Mouse (Mus musculus) MEL (cell line): ENCODE measurements around the gene Tex26. TPM values are rescaled to one million over a fixed set of nuclear protein-coding genes. Genes with fewer than 3 reads are reported as not detected.

Experiments
- DNase-seq: peaks from one replicate; pipeline ENCODE4 v3.0.0; 2011; ENCODE audit warnings: low read depth, low spot score
- H3K27ac ChIP-seq: 2 replicates; pipeline ENCODE4 v1.5.1; 2012; ENCODE audit warnings: low read depth, mild to moderate bottlenecking, control low read depth, low read length, moderate library complexity; ENCODE audit not compliant: control insufficient read depth
- H3K27me3 ChIP-seq, 2 experiments: fragments of 150-350 bp in 1 of 2; sonication (generic) in 1 of 2; 2 replicates each; pipeline ENCODE4 v1.6.1; 2012; ENCODE audit warnings: low read length in 2 of 2, mild to moderate bottlenecking in 2 of 2, improper control_type of control experiment in 1 of 2, moderate library complexity in 1 of 2; ENCODE audit not compliant: insufficient read depth in 2 of 2, control insufficient read depth in 1 of 2
- H3K36me3 ChIP-seq, 2 experiments: 2 replicates each; pipeline ENCODE4 v1.6.1; 2012 to 2014; ENCODE audit warnings: low read length in 2 of 2, improper control_type of control experiment in 1 of 2, inconsistent platforms in 1 of 2, mild to moderate bottlenecking in 1 of 2; ENCODE audit not compliant: insufficient read depth in 2 of 2, control insufficient read depth in 1 of 2
- H3K4me1 ChIP-seq, 2 experiments: fragments of 150-350 bp in 1 of 2; sonication (generic) in 1 of 2; 2 replicates each; pipeline ENCODE4 v1.6.1; 2012; ENCODE audit warnings: low read length in 2 of 2, improper control_type of control experiment in 1 of 2, mild to moderate bottlenecking in 1 of 2; ENCODE audit not compliant: insufficient read depth in 2 of 2, control insufficient read depth in 1 of 2
- H3K4me3 ChIP-seq, 2 experiments: fragments of 150-350 bp in 1 of 2; sonication (generic) in 1 of 2; 2 replicates each; pipeline ENCODE4 v1.5.1; 2012; ENCODE audit warnings: low read depth in 2 of 2, low read length in 2 of 2, mild to moderate bottlenecking in 2 of 2, moderate library complexity in 2 of 2, control low read depth in 1 of 2, improper control_type of control experiment in 1 of 2; ENCODE audit not compliant: control insufficient read depth in 1 of 2, insufficient read depth in 1 of 2
- H3K79me2 ChIP-seq: 2 replicates; pipeline ENCODE4 v1.6.1; 2012; ENCODE audit warnings: mild to moderate bottlenecking, low read length, moderate library complexity; ENCODE audit not compliant: control insufficient read depth, poor library complexity, insufficient read depth
- H3K9ac ChIP-seq: 2 replicates; pipeline ENCODE4 v1.6.1; 2012; ENCODE audit warnings: low read depth, mild to moderate bottlenecking, control low read depth, low read length, moderate library complexity; ENCODE audit not compliant: control insufficient read depth, poor library complexity, severe bottlenecking
- H3K9me3 ChIP-seq: fragments of 150-350 bp; sonication (generic); replicated peaks from 2 replicates; pipeline ENCODE4 v1.6.1; 2012; ENCODE audit warnings: mild to moderate bottlenecking, low read length, improper control_type of control experiment, moderate library complexity; ENCODE audit not compliant: insufficient read depth
- CTCF ChIP-seq, 3 experiments: IDR thresholded peaks in 2 of 3; conservative IDR thresholded peaks in 1 of 3; 2 replicates each; pipeline ENCODE4 v1.5.1; 2011 to 2012; ENCODE audit warnings: low read length in 3 of 3, low read depth in 2 of 3, mild to moderate bottlenecking in 2 of 3, improper control_type of control experiment in 1 of 3, inconsistent platforms in 1 of 3, mixed read lengths in 1 of 3, moderate library complexity in 1 of 3; ENCODE audit not compliant: control insufficient read depth in 1 of 3, insufficient read depth in 1 of 3, poor library complexity in 1 of 3, severe bottlenecking in 1 of 3
- HCFC1 ChIP-seq: IDR thresholded peaks from 2 replicates; pipeline ENCODE4 v1.6.1; 2012; ENCODE audit warnings: low read depth, mild to moderate bottlenecking, inconsistent platforms, low read length, improper control_type of control experiment, moderate library complexity
- MYB ChIP-seq: IDR thresholded peaks from 2 replicates; pipeline ENCODE4 v1.6.1; 2011; ENCODE audit warnings: mild to moderate bottlenecking, low read depth, low read length, improper control_type of control experiment
- POLR2A ChIP-seq, 2 experiments: IDR thresholded peaks; 2 replicates each; pipeline ENCODE4 v1.6.1; 2011 to 2012; ENCODE audit warnings: low read length in 2 of 2, mild to moderate bottlenecking in 2 of 2, control low read depth in 1 of 2, improper control_type of control experiment in 1 of 2, low read depth in 1 of 2, moderate library complexity in 1 of 2; ENCODE audit not compliant: control insufficient read depth in 1 of 2, insufficient read depth in 1 of 2, poor library complexity in 1 of 2
- POLR2AphosphoS5 ChIP-seq: IDR thresholded peaks from 2 replicates; pipeline ENCODE4 v1.6.1; 2012; ENCODE audit warnings: low read depth, borderline replicate concordance, mild to moderate bottlenecking, inconsistent platforms, low read length, moderate library complexity, mixed read lengths
- RAD21 ChIP-seq: IDR thresholded peaks from 2 replicates; pipeline ENCODE4 v1.6.1; 2011; ENCODE audit warnings: mild to moderate bottlenecking, low read depth, low read length, improper control_type of control experiment
- SMC3 ChIP-seq: IDR thresholded peaks from 2 replicates; pipeline ENCODE4 v1.6.1; 2011; ENCODE audit warnings: low read depth, low read length, improper control_type of control experiment
- UBTF ChIP-seq: IDR thresholded peaks from 2 replicates; pipeline ENCODE4 v1.6.1; 2012; ENCODE audit warnings: low read depth, mild to moderate bottlenecking, inconsistent platforms, low read length, improper control_type of control experiment, moderate library complexity, borderline replicate concordance; ENCODE audit not compliant: insufficient read depth
- USF1 ChIP-seq: IDR thresholded peaks from 2 replicates; pipeline ENCODE4 v1.6.1; 2014; ENCODE audit warnings: low read depth, mild to moderate bottlenecking, inconsistent platforms, low read length, improper control_type of control experiment, moderate library complexity
- ZNF384 ChIP-seq: IDR thresholded peaks from 2 replicates; pipeline ENCODE4 v1.6.1; 2012; ENCODE audit warnings: low read depth, mild to moderate bottlenecking, inconsistent platforms, low read length, improper control_type of control experiment
- polyA plus RNA-seq, 2 experiments: library from polyadenylated mRNA; stranded (reverse) in 1 of 2; unstranded in 1 of 2; fragments of >175 nt in 1 of 2; fragments of >200 nt in 1 of 2; gene quantifications; 2 replicates each; pipeline versions ENCODE4 v1.2.1 to v1.2.4; 2012; ENCODE audit warnings: low replicate concordance in 2 of 2, low read depth in 1 of 2; ENCODE audit not compliant: insufficient read length in 2 of 2, insufficient read depth in 1 of 2, missing spikeins in 1 of 2
- total RNA-seq: library from RNA; depleted of rRNA; stranded (reverse); fragments of 300-350 nt; gene quantifications from 2 replicates; pipeline ENCODE4 v1.2.3, GENCODE M21; 2012

Tex26 gene
- total and polyA plus RNA-seq, 3 experiments = not detected

DNA sequence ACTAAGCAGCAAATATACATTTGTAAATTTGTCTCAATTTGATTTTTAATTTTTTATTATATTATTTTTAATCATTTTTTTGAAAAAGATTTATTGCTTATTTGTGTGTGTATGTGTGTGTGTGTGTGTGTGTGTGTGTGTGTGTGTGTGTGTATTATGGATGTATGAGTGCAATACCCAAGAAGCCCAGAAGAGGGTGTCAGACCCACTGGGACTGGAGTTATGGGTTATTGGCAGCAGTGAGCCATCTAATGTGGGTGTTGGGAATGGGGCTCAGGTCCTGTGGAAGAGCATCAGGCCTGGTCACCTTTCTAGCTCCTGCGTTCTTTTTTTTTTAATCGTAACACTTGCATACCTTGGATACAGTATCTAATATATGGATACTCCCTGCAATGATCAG is 66.6 kb downstream of the Tex26 start:
- Histone ChIP-seq H3K9me3 (no peaks in the 10 kb centered on the region; the same call in 1 of the 2 replicates), H3K36me3 (no peaks in the 10 kb centered on the region), H3K27ac (no peak overlapping the region), H3K9ac (no peak overlapping the region), H3K4me1 (no peaks in the 10 kb centered on the region), H3K79me2 (no peaks in the 10 kb centered on the region), H3K27me3 (no peaks in the 10 kb centered on the region), H3K4me3 (no peak overlapping the region)
- no peak for DNase-seq
- TF ChIP-seq USF1 = no peak
- peak in 2 of 3 experiments; percentile 12; a peak in 1 of 6 replicates for TF ChIP-seq CTCF (IDR thresholded peaks at IDR 0.05 in 2 of 3, conservative IDR thresholded peaks at IDR 0.05 in 1 of 3; ENCODE audit: control insufficient read depth in 1 of 3, insufficient read depth in 1 of 3, low read depth in 2 of 3, low read length in 3 of 3, poor library complexity in 1 of 3, severe bottlenecking in 1 of 3)
- TF ChIP-seq UBTF = no peak

DNA sequence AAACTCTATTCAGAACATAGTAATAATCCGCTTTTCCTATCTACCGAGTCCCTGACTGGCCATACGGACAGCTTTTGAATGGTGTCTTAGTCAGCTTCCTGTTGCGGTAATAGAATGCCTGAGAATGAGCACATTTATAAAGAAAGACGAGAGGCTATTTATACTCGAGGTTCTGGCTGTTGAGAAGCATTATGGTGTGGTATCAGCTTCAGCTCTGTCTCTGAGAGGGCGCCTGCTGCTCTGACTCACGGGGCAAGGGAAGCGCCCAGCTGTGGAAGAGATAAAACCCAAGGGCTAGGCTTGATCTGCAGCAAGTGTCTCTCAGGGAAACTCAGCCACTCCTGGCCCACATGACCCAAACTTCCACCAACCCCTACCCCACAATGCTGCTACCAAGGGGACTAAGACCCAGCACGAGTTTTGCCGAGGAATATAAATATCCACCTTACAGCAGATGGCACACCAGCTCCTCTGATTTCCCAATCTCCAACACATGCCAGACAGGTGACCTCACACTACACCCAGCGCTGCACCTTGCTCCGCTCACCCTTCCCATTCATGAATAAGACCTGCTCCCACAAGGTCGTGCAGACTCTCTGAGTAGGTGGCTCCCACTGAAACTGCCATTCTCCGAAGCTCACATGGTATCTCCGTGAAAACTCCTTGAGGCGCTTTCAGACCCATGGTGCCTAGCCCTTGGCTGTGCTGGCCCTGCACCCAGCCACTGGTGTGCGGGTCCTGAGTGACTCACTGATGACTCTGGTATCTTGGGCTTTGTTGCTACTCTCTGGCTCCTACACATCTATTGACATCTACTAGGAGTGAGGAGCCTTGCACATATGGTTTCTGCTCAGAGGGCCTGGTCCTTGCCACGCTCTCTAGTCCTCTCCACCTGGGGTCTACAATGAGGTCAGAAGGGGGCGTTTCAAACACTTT is 68.9 kb downstream of the Tex26 start:
- Histone ChIP-seq H3K4me3 (no peak overlapping the region), H3K27me3 (no peaks in the 10 kb centered on the region), H3K9me3 (no peaks in the 10 kb centered on the region; the same call in 1 of the 2 replicates), H3K79me2 (no peaks in the 10 kb centered on the region), H3K4me1 (no peaks in the 10 kb centered on the region), H3K27ac (no peak overlapping the region), H3K36me3 (no peaks in the 10 kb centered on the region), H3K9ac (no peak overlapping the region)
- peak; percentile 41 for DNase-seq
- no peak for TF ChIP-seq POLR2A (IDR thresholded peaks at IDR 0.05; ENCODE audit: control insufficient read depth in 1 of 2, insufficient read depth in 1 of 2, low read depth in 1 of 2, low read length in 2 of 2, poor library complexity in 1 of 2)
- TF ChIP-seq USF1 = no peak
- no peak for TF ChIP-seq MYB
- TF ChIP-seq POLR2AphosphoS5 = no peak
- no peak for TF ChIP-seq ZNF384
- no peak for TF ChIP-seq RAD21

DNA sequence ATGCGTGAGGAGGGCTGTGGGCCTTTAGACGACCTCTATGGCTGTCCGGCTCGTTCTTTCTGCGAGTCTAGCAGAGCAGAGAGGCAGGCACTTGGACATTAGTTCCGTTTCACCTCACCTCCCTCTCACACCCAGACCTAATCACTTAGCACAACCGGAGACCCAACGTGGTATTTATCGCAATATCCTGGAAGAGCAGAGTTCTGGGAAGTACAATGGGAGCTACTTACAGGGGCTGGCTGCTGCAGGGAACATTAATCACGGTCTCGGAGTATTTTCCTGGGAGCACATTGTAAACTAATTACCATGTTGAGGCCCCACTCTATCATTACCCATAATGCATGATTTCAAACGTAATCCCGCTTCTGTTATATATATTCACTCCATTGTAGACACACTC is 70.9 kb downstream of the Tex26 start:
- Histone ChIP-seq H3K4me3 (no peak overlapping the region), H3K9ac (no peak overlapping the region), H3K79me2 (no peaks in the 10 kb centered on the region), H3K4me1 (peaks cover 0 to under 1% of the 10 kb centered on the region in 2 experiments; a peak in 1 of 4 replicates), H3K36me3 (peaks cover 0 to 6% of the 10 kb centered on the region in 2 experiments; a peak in 2 of 4 replicates), H3K9me3 (no peaks in the 10 kb centered on the region; the same call in 1 of the 2 replicates), H3K27me3 (no peaks in the 10 kb centered on the region), H3K27ac (no peak overlapping the region)
- DNase-seq = no peak
- TF ChIP-seq HCFC1 = no peak
- no peak for TF ChIP-seq SMC3
